Comparison of ENCODE assay signal across 1 mouse cellular context in the genomic region with DNA sequence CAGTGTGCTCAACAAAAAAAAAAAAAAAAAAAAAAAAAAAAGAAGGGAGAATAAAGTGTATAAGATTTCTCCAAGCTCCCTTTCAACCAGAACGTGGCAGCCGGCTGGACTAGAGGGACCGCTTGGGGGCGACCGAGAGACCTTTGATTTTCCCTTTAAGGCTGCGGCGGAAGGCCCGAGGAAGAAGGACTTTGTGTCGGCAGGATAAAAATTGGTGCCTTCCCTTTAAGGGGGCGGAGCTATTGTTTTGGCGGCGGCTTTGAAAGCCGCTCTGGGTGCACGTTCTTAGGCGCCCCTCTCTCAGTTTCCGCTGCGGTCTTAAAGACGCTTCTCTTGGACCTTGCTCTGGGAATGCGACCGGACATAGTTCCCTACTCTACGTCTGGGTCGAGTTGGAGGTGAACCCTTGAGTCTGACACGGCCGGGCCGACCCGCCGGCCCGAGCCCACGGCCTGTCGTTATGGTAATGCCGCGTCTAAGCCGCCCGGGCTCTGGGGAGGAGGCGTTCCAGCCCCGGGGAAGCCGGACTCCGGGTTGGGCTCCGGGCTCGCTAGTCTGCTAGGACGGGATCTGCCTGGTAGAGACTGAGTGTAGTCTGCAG.
TF ChIP-seq lines count a peak whose summit lies in the region.

Gene BC030867 (plus strand): TSS at position 253 of the 601 bp plus-strand sequence.

TF ChIP-seq in MEL, 35 proteins besides CTCF, POLR2A, EP300 and RAD21 (continued from another document):
- TF ChIP-seq JUND (IDR thresholded peaks at IDR 0.05; ENCODE audit: low read depth, low read length), result 0 out of 2 replicates have a peak, but pooled peaks have one; percentile 13
- peak; percentile 82 for TF ChIP-seq POLR2AphosphoS2 (IDR thresholded peaks at IDR 0.05; ENCODE audit: low read length)
- TF ChIP-seq POLR2AphosphoS5 (IDR thresholded peaks at IDR 0.05; ENCODE audit: borderline replicate concordance, low read depth, low read length), result no peak
- TF ChIP-seq GATA1 (IDR thresholded peaks at IDR 0.05; ENCODE audit: low read depth, low read length), result no peak
- no peak for TF ChIP-seq CHD2 (IDR thresholded peaks at IDR 0.05; ENCODE audit: low read length)
- peak; percentile 99 for TF ChIP-seq SIN3A (IDR thresholded peaks at IDR 0.05; ENCODE audit: low read length)
- TF ChIP-seq ZMIZ1 (IDR thresholded peaks at IDR 0.05; ENCODE audit: low read depth, low read length), result peak; percentile 82
- TF ChIP-seq MEF2A (IDR thresholded peaks at IDR 0.05; ENCODE audit: extremely low read depth, insufficient replicate concordance, low read depth, low read length, poor library complexity, severe bottlenecking), result peak; percentile 16; the same call in 1 of the 2 replicates
- TF ChIP-seq HCFC1 (IDR thresholded peaks at IDR 0.05; ENCODE audit: low read depth, low read length), result peak; percentile 90
- TF ChIP-seq CHD1 (IDR thresholded peaks at IDR 0.05; ENCODE audit: low read depth, low read length), result 0 out of 2 replicates have a peak, but pooled peaks have one; percentile 32
